Mouse (Mus musculus): ENCODE data around the gene Avpi1. TPM values are rescaled to one million over a fixed set of nuclear protein-coding genes. Genes with fewer than 3 reads are reported as not detected.

Avpi1 gene
- polyA plus RNA-seq, 1 experiment from 2014 or later = 44.7 TPM

Other genes with a start within 250 kb of the Avpi1 start
- 13.7 and 14.2 TPM in 2 replicates for gene Rrp12, start 232.9 kb downstream of the Avpi1 start, polyA plus RNA-seq (2015; fragmentation: Nextera tagmentation; extraction: Ambion mirVana)
- 626 and 677 TPM in 2 replicates for gene Pgam1, start 217.1 kb downstream of the Avpi1 start, polyA plus RNA-seq (2015; fragmentation: Nextera tagmentation; extraction: Ambion mirVana)
- gene Exosc1, start 195.6 kb downstream of the Avpi1 start, polyA plus RNA-seq (2015; fragmentation: Nextera tagmentation; extraction: Ambion mirVana) = 70.3 and 75.3 TPM in 2 replicates
- gene Zdhhc16, start 195.6 kb downstream of the Avpi1 start, polyA plus RNA-seq (2015; fragmentation: Nextera tagmentation; extraction: Ambion mirVana) = 73.4 and 82.2 TPM in 2 replicates
- gene Mms19, start 147.9 kb downstream of the Avpi1 start, polyA plus RNA-seq (2015; fragmentation: Nextera tagmentation; extraction: Ambion mirVana) = 28.2 and 32.1 TPM in 2 replicates
- 14.1 and 16.6 TPM in 2 replicates for gene Ubtd1, start 147.3 kb downstream of the Avpi1 start, polyA plus RNA-seq (2015; fragmentation: Nextera tagmentation; extraction: Ambion mirVana)
- 0.32 and 0.40 TPM in 2 replicates for gene Ankrd2, start 93.1 kb downstream of the Avpi1 start, polyA plus RNA-seq (2015; fragmentation: Nextera tagmentation; extraction: Ambion mirVana)
- gene Hoga1, start 83.4 kb downstream of the Avpi1 start, polyA plus RNA-seq (2015; fragmentation: Nextera tagmentation; extraction: Ambion mirVana) = 2.3 and 4.0 TPM in 2 replicates
- not detected in 2 replicates for gene 4933411K16Rik, start 76.8 kb downstream of the Avpi1 start, polyA plus RNA-seq (2015; fragmentation: Nextera tagmentation; extraction: Ambion mirVana)
- gene Morn4, start 42.7 kb downstream of the Avpi1 start, polyA plus RNA-seq (2015; fragmentation: Nextera tagmentation; extraction: Ambion mirVana) = 14.5 and 18.1 TPM in 2 replicates
- gene Pi4k2a, start 38.6 kb downstream of the Avpi1 start, polyA plus RNA-seq (2015; fragmentation: Nextera tagmentation; extraction: Ambion mirVana) = 22.0 and 24.0 TPM in 2 replicates
- gene Marveld1, start 18.3 kb upstream of the Avpi1 start, polyA plus RNA-seq (2015; fragmentation: Nextera tagmentation; extraction: Ambion mirVana) = 19.3 and 21.0 TPM in 2 replicates
- gene Zfyve27, start 34.9 kb upstream of the Avpi1 start, polyA plus RNA-seq (2015; fragmentation: Nextera tagmentation; extraction: Ambion mirVana) = 24.6 and 25.2 TPM in 2 replicates
- gene Sfrp5, start 73.2 kb upstream of the Avpi1 start, polyA plus RNA-seq (2015; fragmentation: Nextera tagmentation; extraction: Ambion mirVana) = 9.4 and 16.0 TPM in 2 replicates
- gene Golga7b, start 118.5 kb upstream of the Avpi1 start, polyA plus RNA-seq (2015; fragmentation: Nextera tagmentation; extraction: Ambion mirVana) = 1.1 and 1.5 TPM in 2 replicates

Measured in stomach, embryonic 15.5 days (tissue).